Mouse (Mus musculus): ENCODE measurements around the gene Slc16a14. TPM values are rescaled to one million over a fixed set of nuclear protein-coding genes. Genes with fewer than 3 reads are reported as not detected.
A peak's percentile ranks its signal among the peaks of the same experiment; 100 is the strongest.

The Slc16a14 gene
- polyA plus RNA-seq, 1 experiment from 2014 or later, result 25.1 TPM

GRCm38 (mm10) chr1:84899156-84899555 is 35.8 kb downstream of the Slc16a14 start:
- Histone ChIP-seq H3K27ac (no peak overlapping the region), H3K4me3 (no peak overlapping the region), H3K36me3 (replicated peaks) (no peaks in the 10 kb centered on the region), H3K4me1 (no peaks in the 10 kb centered on the region), H3K27me3 (replicated peaks) (no peaks in the 10 kb centered on the region), H3K9me3 (no peaks in the 10 kb centered on the region), H3K4me2 (no peak overlapping the region), H3K9ac (no peak overlapping the region)
- ATAC-seq (replicated peaks), result no peak
- 94% methylated on average over 6 of the region's 6 CpGs for WGBS

- no peak overlapping the region for H3K4me3 ChIP-seq
- H3K9me3 ChIP-seq, result no peaks in the 10 kb centered on the region
- H3K4me1 ChIP-seq, result no peaks in the 10 kb centered on the region
- H3K27ac ChIP-seq, result no peak overlapping the region
- no peak for ATAC-seq (replicated peaks)
- no peaks in the 10 kb centered on the region for H3K27me3 ChIP-seq (replicated peaks)
- H3K9ac ChIP-seq, result no peak overlapping the region
- H3K36me3 ChIP-seq (replicated peaks), result no peaks in the 10 kb centered on the region
- H3K4me2 ChIP-seq, result no peak overlapping the region
- 86% methylated on average over 6 of the region's 6 CpGs for WGBS
These were observed 37.6 kb downstream of the Slc16a14 start for GRCm38 (mm10) chr1:84897364-84897763.

GRCm38 (mm10) chr1:84891746-84892145 is 43.2 kb downstream of the Slc16a14 start:
- Histone ChIP-seq H3K4me1 (peaks cover 14% of the 10 kb centered on the region), H3K4me2 (no peak overlapping the region), H3K36me3 (replicated peaks) (no peaks in the 10 kb centered on the region), H3K9ac (no peak overlapping the region), H3K27ac (no peak overlapping the region), H3K4me3 (no peak overlapping the region), H3K9me3 (no peaks in the 10 kb centered on the region), H3K27me3 (replicated peaks) (no peaks in the 10 kb centered on the region)
- 93% methylated on average over 9 of the region's 9 CpGs for WGBS
- ATAC-seq (replicated peaks), result no peak

- Histone ChIP-seq H3K27ac (peak overlapping the region; percentile 84), H3K9ac (no peak overlapping the region), H3K27me3 (replicated peaks) (no peaks in the 10 kb centered on the region), H3K4me1 (peaks cover 14% of the 10 kb centered on the region), H3K9me3 (no peaks in the 10 kb centered on the region), H3K36me3 (replicated peaks) (no peaks in the 10 kb centered on the region), H3K4me3 (no peak overlapping the region), H3K4me2 (no peak overlapping the region)
- 60% methylated on average over 7 of the region's 7 CpGs for WGBS
- ATAC-seq (replicated peaks), result peak; percentile 30; the same call in 1 of the 2 replicates
These were observed 44.4 kb downstream of the Slc16a14 start for GRCm38 (mm10) chr1:84890503-84890902.

GRCm38 (mm10) chr1:84890005-84890393 is 44.9 kb downstream of the Slc16a14 start:
- Histone ChIP-seq H3K4me3 (no peak overlapping the region), H3K9ac (no peak overlapping the region; the same call in 1 of the 2 replicates), H3K36me3 (replicated peaks) (no peaks in the 10 kb centered on the region), H3K4me2 (peak overlapping the region; percentile 37), H3K27me3 (replicated peaks) (no peaks in the 10 kb centered on the region), H3K4me1 (peaks cover 14% of the 10 kb centered on the region), H3K9me3 (no peaks in the 10 kb centered on the region), H3K27ac (peak overlapping the region; percentile 84)
- WGBS, result 7% methylated on average over 7 of the region's 7 CpGs
- ATAC-seq (replicated peaks), result peak; percentile 91

DNA sequence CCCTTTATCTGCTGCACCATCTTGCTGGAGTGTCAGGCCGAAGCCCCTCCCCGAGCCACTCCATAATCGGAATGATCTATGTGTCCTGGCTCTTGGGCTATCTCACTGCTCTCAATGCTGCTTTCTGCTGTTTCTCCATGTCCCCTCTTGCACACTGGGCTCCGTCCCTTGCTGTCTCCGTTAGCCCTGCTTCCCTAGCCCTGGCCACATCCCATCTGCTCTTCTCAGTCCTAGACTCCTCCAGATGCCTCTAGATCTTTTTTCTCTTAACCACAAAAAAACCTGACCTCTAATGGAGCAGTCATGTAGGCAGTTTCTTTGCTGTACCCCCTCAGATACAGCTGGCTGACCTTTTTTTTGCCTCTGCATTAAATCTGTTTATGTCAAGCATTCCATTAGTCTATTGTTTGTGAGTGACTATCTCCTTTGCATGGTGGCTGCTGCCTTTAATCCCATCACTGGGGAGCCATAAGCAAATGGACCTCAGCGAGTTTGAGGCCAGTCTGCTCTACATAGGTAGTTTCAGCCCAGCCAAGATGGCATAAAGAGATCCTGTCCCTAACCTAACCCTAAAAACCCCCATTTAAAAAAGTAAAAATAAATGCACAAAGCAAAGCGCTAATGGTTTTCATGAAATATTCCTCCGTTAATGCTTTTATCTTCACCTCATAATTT is 45.5 kb downstream of the Slc16a14 start:
- ATAC-seq (replicated peaks), result peak; percentile 62
- Histone ChIP-seq H3K36me3 (replicated peaks) (no peaks in the 10 kb centered on the region), H3K27ac (peak overlapping the region; percentile 84), H3K27me3 (replicated peaks) (no peaks in the 10 kb centered on the region), H3K4me3 (no peak overlapping the region), H3K4me2 (peak overlapping the region; percentile 37), H3K9ac (no peak overlapping the region), H3K9me3 (no peaks in the 10 kb centered on the region), H3K4me1 (peaks cover 14% of the 10 kb centered on the region)
- 32% methylated on average over 8 of the region's 8 CpGs for WGBS

DNA sequence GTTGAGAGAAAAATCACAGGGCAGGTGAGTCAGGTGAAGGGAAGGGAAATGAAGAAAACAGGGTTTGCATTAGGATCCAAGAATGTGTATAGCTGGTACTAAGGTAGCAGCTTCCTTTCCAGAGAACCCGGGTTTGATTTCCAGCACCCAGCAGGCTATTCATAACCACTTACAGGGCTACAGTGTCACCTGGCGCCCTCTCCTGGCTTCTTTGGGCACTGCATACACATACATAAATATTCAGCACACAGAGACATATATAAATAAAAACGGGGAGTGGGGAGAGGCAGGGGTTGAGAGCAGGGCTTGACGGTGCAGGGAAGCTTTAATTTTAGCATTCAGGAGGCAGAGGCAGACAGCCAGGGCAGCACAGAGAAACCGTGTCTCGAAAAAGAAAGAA is 49.0 kb downstream of the Slc16a14 start:
- no peaks in the 10 kb centered on the region for H3K9me3 ChIP-seq
- ATAC-seq (replicated peaks), result no peak
- no peaks in the 10 kb centered on the region for H3K36me3 ChIP-seq (replicated peaks)
- no peak overlapping the region for H3K9ac ChIP-seq
- H3K27me3 ChIP-seq (replicated peaks), result no peaks in the 10 kb centered on the region
- H3K4me2 ChIP-seq, result no peak overlapping the region
- no peak overlapping the region for H3K4me3 ChIP-seq
- peaks cover 14% of the 10 kb centered on the region for H3K4me1 ChIP-seq
- 88% methylated on average over 6 of the region's 6 CpGs for WGBS
- no peak overlapping the region for H3K27ac ChIP-seq

DNA sequence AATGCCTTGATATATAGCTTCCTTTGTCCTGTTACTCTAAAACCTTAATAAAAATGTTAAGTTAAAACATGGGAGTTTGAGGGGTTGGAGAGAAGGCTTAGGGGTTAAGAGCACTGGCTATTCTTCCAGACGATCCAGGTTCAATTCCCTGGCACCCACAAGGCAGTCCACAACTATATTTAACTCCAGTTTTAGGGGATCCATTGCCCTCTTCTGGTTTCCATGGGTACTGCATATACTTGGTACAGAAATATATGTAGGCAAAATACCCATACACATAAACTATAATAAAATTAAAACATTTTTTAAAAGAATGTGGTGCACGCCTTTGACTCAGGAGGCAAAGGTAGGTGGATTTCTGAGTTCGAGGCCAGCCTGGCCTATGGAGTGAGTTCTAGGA is 49.8 kb downstream of the Slc16a14 start:
- no peaks in the 10 kb centered on the region for H3K9me3 ChIP-seq
- no peak overlapping the region for H3K27ac ChIP-seq
- H3K27me3 ChIP-seq (replicated peaks), result no peaks in the 10 kb centered on the region
- H3K4me3 ChIP-seq, result no peak overlapping the region
- no peak overlapping the region for H3K4me2 ChIP-seq
- H3K4me1 ChIP-seq, result peaks cover 11% of the 10 kb centered on the region
- no peak for ATAC-seq (replicated peaks)
- WGBS, result 88% methylated on average over 3 of the region's 3 CpGs
- no peak overlapping the region for H3K9ac ChIP-seq
- no peaks in the 10 kb centered on the region for H3K36me3 ChIP-seq (replicated peaks)

GRCm38 (mm10) chr1:84883889-84884288 is 51.0 kb downstream of the Slc16a14 start:
- H3K27ac ChIP-seq, result no peak overlapping the region
- no peaks in the 10 kb centered on the region for H3K9me3 ChIP-seq
- H3K9ac ChIP-seq, result no peak overlapping the region
- no peaks in the 10 kb centered on the region for H3K4me1 ChIP-seq
- no peak overlapping the region for H3K4me2 ChIP-seq
- no peak overlapping the region for H3K4me3 ChIP-seq
- H3K36me3 ChIP-seq (replicated peaks), result no peaks in the 10 kb centered on the region
- no peaks in the 10 kb centered on the region for H3K27me3 ChIP-seq (replicated peaks)
- ATAC-seq (replicated peaks), result no peak
- 68% methylated on average over 4 of the region's 4 CpGs for WGBS

DNA sequence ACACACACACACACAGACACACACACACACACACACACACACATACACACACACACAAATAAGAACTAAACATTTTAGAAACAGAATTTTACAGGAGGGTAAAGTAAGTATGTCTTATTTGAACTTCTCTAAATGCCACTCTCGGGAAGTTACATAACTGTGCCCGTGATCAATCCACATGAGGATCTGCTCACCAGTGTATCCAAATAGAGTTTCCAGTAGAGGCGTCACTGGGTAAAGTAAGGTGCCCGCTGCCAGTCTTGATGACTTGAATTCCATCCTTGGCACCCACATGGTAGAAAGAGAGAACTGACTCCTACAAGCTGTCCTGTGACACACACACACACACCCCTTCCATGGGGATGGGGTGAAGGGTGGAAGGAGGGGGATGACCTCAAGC is 52.0 kb downstream of the Slc16a14 start:
- Histone ChIP-seq H3K27me3 (replicated peaks) (no peaks in the 10 kb centered on the region), H3K4me3 (no peak overlapping the region), H3K4me2 (no peak overlapping the region), H3K36me3 (replicated peaks) (no peaks in the 10 kb centered on the region), H3K9ac (no peak overlapping the region), H3K27ac (no peak overlapping the region), H3K4me1 (no peaks in the 10 kb centered on the region), H3K9me3 (no peaks in the 10 kb centered on the region)
- WGBS, result 96% methylated on average over 4 of the region's 4 CpGs
- ATAC-seq (replicated peaks), result no peak

DNA sequence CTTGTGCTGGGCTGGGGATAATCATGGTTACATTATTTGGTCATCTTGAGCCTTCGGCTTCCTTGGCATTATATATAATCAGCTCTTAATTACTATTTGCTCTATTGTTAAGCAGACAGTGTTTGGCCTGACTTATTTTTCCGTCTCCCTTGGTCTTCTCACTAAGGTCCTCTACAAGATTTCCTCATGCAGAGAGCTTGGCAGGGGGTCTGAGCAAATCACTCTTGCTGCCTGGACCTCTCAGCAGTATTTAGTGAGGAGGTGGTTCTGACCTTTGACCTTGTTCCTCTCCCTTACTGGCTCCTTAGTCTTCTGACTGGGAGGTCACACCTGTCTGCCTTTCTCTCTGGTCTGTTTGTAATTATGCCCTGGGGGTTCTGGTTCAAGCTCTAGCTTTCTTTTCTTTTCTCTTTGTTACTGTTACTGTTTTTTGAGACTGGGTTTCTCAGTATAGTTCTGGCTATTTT is 52.8 kb downstream of the Slc16a14 start:
- H3K27ac ChIP-seq, result no peak overlapping the region
- WGBS, result 33% methylated on average over 2 of the region's 2 CpGs
- H3K9me3 ChIP-seq, result no peaks in the 10 kb centered on the region

DNA sequence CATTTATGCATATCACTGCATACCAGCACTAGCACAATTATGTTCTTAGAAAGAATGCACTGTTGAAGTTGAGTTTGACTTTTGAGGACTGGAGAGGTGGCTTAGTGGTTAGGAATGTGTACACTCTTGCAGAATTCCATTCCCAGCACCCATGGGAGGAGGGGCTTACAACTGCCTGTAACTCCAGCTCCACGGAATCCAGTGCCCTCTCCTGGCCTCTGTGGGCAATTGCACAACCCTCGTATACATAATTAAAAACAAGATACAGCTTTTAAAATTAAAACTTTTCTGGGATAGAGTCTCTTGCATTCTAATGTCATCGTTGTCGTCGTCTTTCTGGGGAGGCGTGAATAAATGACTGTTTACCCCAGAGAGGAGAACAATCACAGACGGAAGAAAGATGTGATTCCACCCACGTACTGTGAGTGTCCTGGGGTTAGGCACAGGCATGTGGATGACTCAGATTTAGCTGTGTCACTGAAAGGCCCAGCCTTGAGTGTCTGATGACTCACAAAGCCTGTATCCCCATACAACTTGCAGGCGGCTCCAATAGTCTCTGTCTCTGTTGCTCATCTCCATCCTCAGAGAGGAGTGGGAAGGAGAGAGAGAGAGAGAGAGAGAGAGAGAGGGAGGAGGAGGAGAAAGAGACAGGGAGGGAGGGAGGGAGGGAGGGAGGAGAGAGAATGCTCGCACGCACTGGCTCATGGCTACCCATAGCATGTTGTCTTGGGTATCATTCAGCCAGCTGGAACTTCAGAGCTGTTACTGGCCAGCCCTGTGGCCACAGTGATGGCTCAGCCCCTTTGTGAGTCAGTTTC is 53.5 kb downstream of the Slc16a14 start:
- Histone ChIP-seq H3K27ac (no peak overlapping the region), H3K4me3 (no peak overlapping the region), H3K27me3 (replicated peaks) (no peaks in the 10 kb centered on the region), H3K4me2 (no peak overlapping the region), H3K9me3 (no peaks in the 10 kb centered on the region), H3K9ac (no peak overlapping the region), H3K36me3 (replicated peaks) (no peaks in the 10 kb centered on the region), H3K4me1 (no peaks in the 10 kb centered on the region)
- no peak for ATAC-seq (replicated peaks)
- WGBS, result 55% methylated on average over 11 of the region's 11 CpGs

More for the DNA sequence above, 52.8 kb downstream of the Slc16a14 start:
- Histone ChIP-seq H3K4me1 (no peaks in the 10 kb centered on the region), H3K4me3 (no peak overlapping the region), H3K4me2 (no peak overlapping the region), H3K9ac (no peak overlapping the region), H3K36me3 (replicated peaks) (no peaks in the 10 kb centered on the region), H3K27me3 (replicated peaks) (no peaks in the 10 kb centered on the region)
- no peak for ATAC-seq (replicated peaks)
